ENCODE assay signal across 22 mouse cellular contexts in genomic region chr6:105674276-105674675, GRCm38 (mm10). TPM values are rescaled to one million over a fixed set of nuclear protein-coding genes. Genes with fewer than 3 reads are reported as not detected.
DNase-seq lines count a peak whose midpoint lies in the region; ATAC-seq lines count a peak whose summit lies in the region.
"Had no signal": no experiment of that assay in that cellular context is flagged by ENCODE, and none has a peak within 500 bp of the region (broad histone marks: within the 10 kb centered on the region; RNA-seq: fewer than 3 reads in every experiment).

No protein-coding gene starts in this region.

- H3K9me3 ChIP-seq in midbrain, embryonic 11.5 days (ENCODE audit: control insufficient read depth, low read length) = no peaks in the 10 kb centered on the region
- no peaks in the 10 kb centered on the region for H3K9me3 ChIP-seq in midbrain, embryonic 16.5 days (replicated peaks; ENCODE audit: control insufficient read depth, low read length, poor library complexity, severe bottlenecking)
- 0 out of 2 replicates have a peak, but pooled peaks cover 4% of the 10 kb centered on the region for H3K9me3 ChIP-seq in heart, embryonic 12.5 days (replicated peaks)

- 81% methylated on average over 4 of the region's 4 CpGs for WGBS in midbrain, embryonic 11.5 days
- 66% methylated on average over 4 of the region's 4 CpGs for WGBS in midbrain, embryonic 16.5 days
- 64% methylated on average over 4 of the region's 4 CpGs for WGBS in heart, embryonic 12.5 days

- no peaks in the 10 kb centered on the region for H3K36me3 ChIP-seq in midbrain, embryonic 11.5 days (ENCODE audit: control insufficient read depth, insufficient read depth, low read length)
- H3K36me3 ChIP-seq in midbrain, embryonic 16.5 days (ENCODE audit: control insufficient read depth, insufficient read depth, low read length) = no peaks in the 10 kb centered on the region
- no peaks in the 10 kb centered on the region for H3K36me3 ChIP-seq in heart, embryonic 12.5 days
- H3K36me3 ChIP-seq: G1E had no signal

- peak; percentile 44 for ATAC-seq in frontal cortex, adult (ENCODE audit: low TSS enrichment)
- ATAC-seq in midbrain, embryonic 11.5 days (ENCODE audit: low FRiP score) = no peak
- no peak for ATAC-seq in midbrain, embryonic 16.5 days
- ATAC-seq in heart, embryonic 12.5 days (ENCODE audit: insufficient number of reproducible peaks, low FRiP score) = no peak
- ATAC-seq: activated CD4-positive, CD25-positive, alpha-beta regulatory T cell, adult 4 months; CD4-positive, CD25-positive, alpha-beta regulatory T cell, adult 4 months; Patski had no signal

- H3K4me3 ChIP-seq in midbrain, embryonic 11.5 days (ENCODE audit: low read depth, low read length) = no peak overlapping the region
- no peak overlapping the region for H3K4me3 ChIP-seq in midbrain, embryonic 16.5 days (ENCODE audit: low read depth, low read length)
- no peak overlapping the region for H3K4me3 ChIP-seq in heart, embryonic 12.5 days

- H3K9ac ChIP-seq in midbrain, embryonic 11.5 days (ENCODE audit: low read length) = no peak overlapping the region
- no peak overlapping the region for H3K9ac ChIP-seq in midbrain, embryonic 16.5 days (ENCODE audit: low read depth, low read length)
- no peak overlapping the region for H3K9ac ChIP-seq in heart, embryonic 12.5 days

- peaks cover 4% of the 10 kb centered on the region for H3K4me1 ChIP-seq in midbrain, embryonic 11.5 days (ENCODE audit: control insufficient read depth, insufficient read depth, low read length)
- H3K4me1 ChIP-seq in midbrain, embryonic 16.5 days (ENCODE audit: control insufficient read depth, insufficient read depth, low read length) = peaks cover 5% of the 10 kb centered on the region
- H3K4me1 ChIP-seq in heart, embryonic 12.5 days (replicated peaks) = 0 out of 2 replicates have a peak, but pooled peaks cover 7% of the 10 kb centered on the region

- no peak overlapping the region for H3K27ac ChIP-seq in midbrain, embryonic 11.5 days (ENCODE audit: low read depth, low read length)
- no peak overlapping the region for H3K27ac ChIP-seq in midbrain, embryonic 16.5 days (ENCODE audit: low read length)
- no peak overlapping the region for H3K27ac ChIP-seq in heart, embryonic 12.5 days (ENCODE audit: poor library complexity, severe bottlenecking)

- DNase-seq in frontal cortex, postnatal 36 days (ENCODE audit: low spot score in 2 of 2) = no peak
- peak; percentile 80 for DNase-seq in midbrain, embryonic 11.5 days (ENCODE audit: low spot score, missing footprints)
- DNase-seq in brain, adult 2 months (ENCODE audit: low read depth, low spot score) = peak; percentile 57
- DNase-seq: adrenal gland, adult 2 months; adrenal gland, adult 8-10 months; adrenal gland, postnatal 10 days; adrenal gland, postnatal 14 days; adrenal gland, postnatal 25 days; adrenal gland, postnatal 36 days; B cell, adult 2 months; cerebellum, adult 11 months; cerebellum, adult 18-20 months; cerebellum, adult 2 months had no signal

- no peak overlapping the region for H3K4me2 ChIP-seq in midbrain, embryonic 11.5 days
- no peak overlapping the region for H3K4me2 ChIP-seq in midbrain, embryonic 16.5 days (ENCODE audit: low read length)
- no peak overlapping the region for H3K4me2 ChIP-seq in heart, embryonic 12.5 days

- H3K27me3 ChIP-seq in midbrain, embryonic 11.5 days (ENCODE audit: control insufficient read depth, insufficient read depth, low read length) = peaks cover 23% of the 10 kb centered on the region
- H3K27me3 ChIP-seq in midbrain, embryonic 16.5 days (ENCODE audit: control insufficient read depth, insufficient read depth, low read depth, low read length) = no peaks in the 10 kb centered on the region
- H3K27me3 ChIP-seq in heart, embryonic 12.5 days (replicated peaks) = peaks cover 32% of the 10 kb centered on the region
- H3K27me3 ChIP-seq: CH12.LX, Patski had no signal

RNA-seq across cellular contexts. Expression of gene Cntn4, which starts 3.2 kb away (rescaled TPM):
- polyA plus RNA-seq in midbrain, embryonic 11.5 days (2014; fragmentation: Nextera tagmentation; extraction: Ambion mirVana) = 1.4 and 2.0 TPM in 2 replicates
- 31.3 and 36.7 TPM in 2 replicates for polyA plus RNA-seq in midbrain, embryonic 16.5 days (2015; fragmentation: Nextera tagmentation; extraction: Ambion mirVana)
- polyA plus RNA-seq in heart, embryonic 12.5 days (2016; fragmentation: Nextera tagmentation; extraction: Ambion mirVana) = 1.9 and 2.2 TPM in 2 replicates
- polyA plus RNA-seq: activated CD4-positive, CD25-positive, alpha-beta regulatory T cell, adult 4 months; adrenal gland, adult 2 months; C2C12; G1E had no signal

Comparison
In these comparisons a context has a peak if more than half of its experiments do, and no peak if none do; other contexts are left out.
1. RNA of gene Cntn4, which starts 3.2 kb away (polyA plus RNA-seq): 31.3 to 36.7 TPM in midbrain, embryonic 16.5 days; 1.4 to 2.0 TPM in midbrain, embryonic 11.5 days and 1.9 to 2.2 TPM in heart, embryonic 12.5 days; every median in the first group is over 10 times any median in the second.
2. DNase-seq: peak in midbrain, embryonic 11.5 days (single experiment) and brain, adult 2 months (single experiment); none in frontal cortex, postnatal 36 days (0 of 2).